ENCODE assay signal across 8 mouse cellular contexts in the genomic region with DNA sequence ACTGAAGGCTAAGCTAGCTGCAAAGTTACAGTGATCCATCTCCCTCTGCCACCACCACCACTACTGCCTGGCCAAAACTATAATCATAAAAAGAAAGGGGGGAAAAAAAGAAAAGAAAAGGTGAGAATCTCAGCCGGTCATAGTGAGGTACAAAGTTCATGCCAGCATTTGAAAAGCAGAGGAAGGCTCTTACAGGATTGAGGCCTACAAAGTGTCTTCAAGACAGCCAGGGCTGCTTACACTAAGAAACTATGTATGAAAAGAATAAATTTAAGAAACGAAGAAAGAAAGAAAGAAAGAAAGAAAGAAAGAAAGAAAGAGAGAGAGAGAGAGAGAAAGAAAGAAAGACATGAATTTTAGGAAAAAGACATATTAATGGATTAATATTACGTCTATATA.
DNase-seq lines count a peak whose midpoint lies in the region; ATAC-seq and TF ChIP-seq lines count a peak whose summit lies in the region.
"Not testable (repeated sequence)": the region's sequence is repeated elsewhere in the genome, so short reads cannot be mapped to it uniquely, and the experiment has no call there.

No protein-coding gene starts in this region.

- H3K4me1 ChIP-seq in heart, postnatal 0 days (ENCODE audit: control insufficient read depth, insufficient read depth): not testable (repeated sequence)

- not testable (repeated sequence) for H3K36me3 ChIP-seq in heart, postnatal 0 days (replicated peaks; ENCODE audit: control insufficient read depth, insufficient read depth, low read length)

- not testable (repeated sequence) for TF ChIP-seq CTCF in heart, postnatal 0 days (IDR thresholded peaks at IDR 0.05; ENCODE audit: low read depth)

- H3K9ac ChIP-seq in heart, postnatal 0 days (replicated peaks; ENCODE audit: low read depth, low read length): not testable (repeated sequence)

- not testable (repeated sequence) for H3K27ac ChIP-seq in heart, postnatal 0 days (ENCODE audit: low read depth)

- not testable (repeated sequence) for H3K27me3 ChIP-seq in heart, postnatal 0 days (ENCODE audit: control insufficient read depth, insufficient read depth, low read length)

- peak; percentile 66 for ATAC-seq in erythroblast, adult 5-6 weeks (replicated peaks; ENCODE audit: low FRiP score, poor library complexity, severe bottlenecking)
- peak; percentile 33; the same call in 1 of the 2 replicates for ATAC-seq in heart, postnatal 0 days (ENCODE audit: insufficient read depth, low read depth)

- intact Hi-C loops in left cerebral cortex, postnatal 25 days (cut with DNase I): not testable (repeated sequence)

- H3K9me3 ChIP-seq in heart, postnatal 0 days (replicated peaks; ENCODE audit: control insufficient read depth, low read length): not testable (repeated sequence)

- TF ChIP-seq EP300 in heart, postnatal 0 days (IDR thresholded peaks at IDR 0.05; ENCODE audit: low read depth): not testable (repeated sequence)

- DNase-seq in CD4-positive helper T cell, adult 2 months (ENCODE audit: low read depth, low spot score): peak; percentile 5
- DNase-seq in adrenal gland, postnatal 10 days: peak; percentile 49
- DNase-seq in heart, postnatal 0 days (ENCODE audit: low spot score): not testable (repeated sequence)
- DNase-seq in kidney, postnatal 25 days: peak; percentile 32 to 42
- peak; percentile 51 to 67 for DNase-seq in left cerebral cortex, postnatal 25 days (ENCODE audit: low spot score in 2 of 2)
- DNase-seq in ovary, postnatal 14 days (ENCODE audit: low spot score): peak; percentile 36
- peak; percentile 51 for DNase-seq in thymus, postnatal 14 days

- not testable (repeated sequence) for H3K4me3 ChIP-seq in heart, postnatal 0 days (ENCODE audit: low read depth, low read length)

- 50% methylated on average over 2 of the region's 3 CpGs for WGBS in heart, postnatal 0 days

- not testable (repeated sequence) for H3K4me2 ChIP-seq in heart, postnatal 0 days (ENCODE audit: low read depth, low read length)
